Mouse (Mus musculus): ENCODE measurements around the gene Gfm2. TPM values are rescaled to one million over a fixed set of nuclear protein-coding genes. Genes with fewer than 3 reads are reported as not detected.

The Gfm2 gene
- polyA plus RNA-seq, 1 experiment from 2014 or later = 31.8 TPM

- H3K9ac ChIP-seq = no peak overlapping the region
- WGBS = 58% methylated on average over 3 of the region's 3 CpGs
- no peak overlapping the region for H3K4me3 ChIP-seq
Observed at GRCm38 (mm10) chr13:97214583-97215268, 77.0 kb downstream of the Gfm2 start.

DNA sequence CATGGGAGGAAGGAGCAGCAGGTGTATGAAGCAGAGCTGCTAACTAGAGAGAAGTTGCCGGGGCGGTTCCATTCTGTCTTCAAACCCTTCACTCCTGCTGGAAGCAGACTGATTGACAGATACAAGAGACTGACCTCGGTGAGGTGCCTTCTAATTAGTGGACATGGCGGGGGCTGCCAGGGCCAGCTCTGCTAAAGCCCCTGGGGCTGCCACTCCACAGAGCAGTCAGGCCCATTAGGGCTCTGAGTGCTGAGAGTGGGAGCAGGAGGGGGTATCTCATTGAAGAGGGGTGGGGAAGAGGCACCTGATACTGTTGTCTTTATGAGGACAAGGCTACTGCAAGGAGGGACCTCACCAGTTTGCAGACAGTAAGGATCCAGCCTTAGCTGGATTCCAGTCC, 77.8 kb downstream of the Gfm2 start:
- H3K4me2 ChIP-seq = no peak overlapping the region
- no peaks in the 10 kb centered on the region for H3K27me3 ChIP-seq
- no peak overlapping the region for H3K4me3 ChIP-seq
- H3K9ac ChIP-seq = no peak overlapping the region
- no peaks in the 10 kb centered on the region for H3K4me1 ChIP-seq (replicated peaks)
- ATAC-seq (ENCODE audit: low FRiP score, low read depth) = no peak; the same call in 1 of the 2 replicates
- no peaks in the 10 kb centered on the region for H3K9me3 ChIP-seq
- no peak overlapping the region for H3K27ac ChIP-seq (replicated peaks)
- H3K36me3 ChIP-seq = no peaks in the 10 kb centered on the region
- 44% methylated on average over 4 of the region's 4 CpGs for WGBS

More at GRCm38 (mm10) chr13:97214583-97215268, 77.0 kb downstream of the Gfm2 start:
- Histone ChIP-seq H3K4me1 (replicated peaks) (no peaks in the 10 kb centered on the region), H3K4me2 (no peak overlapping the region), H3K27me3 (no peaks in the 10 kb centered on the region), H3K36me3 (no peaks in the 10 kb centered on the region), H3K9me3 (no peaks in the 10 kb centered on the region), H3K27ac (replicated peaks) (no peak overlapping the region)
- ATAC-seq (ENCODE audit: low FRiP score, low read depth) = no peak

GRCm38 (mm10) chr13:97216196-97216595, 78.5 kb downstream of the Gfm2 start:
- Histone ChIP-seq H3K4me3 (no peak overlapping the region), H3K9ac (no peak overlapping the region), H3K9me3 (no peaks in the 10 kb centered on the region), H3K27me3 (no peaks in the 10 kb centered on the region), H3K27ac (replicated peaks) (no peak overlapping the region), H3K4me2 (no peak overlapping the region), H3K4me1 (replicated peaks) (no peaks in the 10 kb centered on the region), H3K36me3 (no peaks in the 10 kb centered on the region)
- WGBS = 82% methylated on average over 5 of the region's 5 CpGs
- no peak for ATAC-seq (ENCODE audit: low FRiP score, low read depth)

- H3K27ac ChIP-seq (replicated peaks) = no peak overlapping the region
- no peak for ATAC-seq (ENCODE audit: low FRiP score, low read depth)
- no peaks in the 10 kb centered on the region for H3K9me3 ChIP-seq
- H3K27me3 ChIP-seq = no peaks in the 10 kb centered on the region
- 0 out of 2 replicates have a peak, but pooled peaks cover 1% of the 10 kb centered on the region for H3K4me1 ChIP-seq (replicated peaks)
- H3K36me3 ChIP-seq = no peaks in the 10 kb centered on the region
- H3K9ac ChIP-seq = no peak overlapping the region
- no peak overlapping the region for H3K4me3 ChIP-seq
- no peak overlapping the region for H3K4me2 ChIP-seq
- WGBS = 96% methylated on average over 3 of the region's 3 CpGs
Observed at GRCm38 (mm10) chr13:97220022-97220421, 82.3 kb downstream of the Gfm2 start.

GRCm38 (mm10) chr13:97223856-97224255, 86.1 kb downstream of the Gfm2 start:
- 82% methylated on average over 8 of the region's 8 CpGs for WGBS
- H3K36me3 ChIP-seq = no peaks in the 10 kb centered on the region

DNA sequence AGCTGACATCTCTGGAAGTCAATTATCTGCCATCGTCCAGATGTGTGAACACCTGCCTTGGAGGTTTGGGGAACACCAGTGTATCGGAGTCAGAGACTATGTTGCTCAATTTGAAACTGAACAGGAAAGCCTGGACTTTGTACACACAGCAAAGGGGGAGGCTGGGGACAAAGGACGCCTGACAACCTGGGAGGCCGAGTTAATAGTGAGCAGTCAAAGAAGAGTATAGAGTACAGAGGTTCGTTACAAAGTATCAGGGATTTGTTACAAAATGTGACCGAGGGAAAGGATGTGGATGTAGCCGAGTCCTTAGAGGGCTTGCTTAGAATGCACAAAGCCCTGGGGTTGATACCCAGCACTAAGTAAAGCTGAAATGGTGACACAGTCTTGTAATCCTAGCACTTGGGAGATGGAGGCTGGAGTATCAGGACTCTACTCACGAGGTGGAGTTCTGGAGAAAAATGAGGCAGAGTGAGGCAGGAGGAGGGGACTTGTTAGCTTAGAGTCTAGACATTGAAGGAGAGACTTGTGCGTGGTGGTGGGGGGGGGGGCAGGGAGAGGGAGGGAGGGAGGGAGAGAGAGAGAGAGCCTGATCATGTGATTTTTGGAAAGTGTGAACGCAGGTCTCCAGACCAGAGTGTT, 86.7 kb downstream of the Gfm2 start:
- Histone ChIP-seq H3K9ac (no peak overlapping the region), H3K4me1 (replicated peaks) (0 out of 2 replicates have a peak, but pooled peaks cover 4% of the 10 kb centered on the region), H3K27me3 (no peaks in the 10 kb centered on the region), H3K9me3 (no peaks in the 10 kb centered on the region), H3K4me2 (no peak overlapping the region), H3K27ac (replicated peaks) (no peak overlapping the region), H3K36me3 (no peaks in the 10 kb centered on the region), H3K4me3 (no peak overlapping the region)
- no peak for ATAC-seq (ENCODE audit: low FRiP score, low read depth)
- WGBS = 86% methylated on average over 10 of the region's 10 CpGs

More at GRCm38 (mm10) chr13:97223856-97224255, 86.1 kb downstream of the Gfm2 start:
- no peak for ATAC-seq (ENCODE audit: low FRiP score, low read depth)
- Histone ChIP-seq H3K4me1 (replicated peaks) (0 out of 2 replicates have a peak, but pooled peaks cover 4% of the 10 kb centered on the region), H3K4me3 (no peak overlapping the region), H3K27me3 (no peaks in the 10 kb centered on the region), H3K9me3 (no peaks in the 10 kb centered on the region), H3K9ac (no peak overlapping the region), H3K27ac (replicated peaks) (no peak overlapping the region), H3K4me2 (no peak overlapping the region)

DNA sequence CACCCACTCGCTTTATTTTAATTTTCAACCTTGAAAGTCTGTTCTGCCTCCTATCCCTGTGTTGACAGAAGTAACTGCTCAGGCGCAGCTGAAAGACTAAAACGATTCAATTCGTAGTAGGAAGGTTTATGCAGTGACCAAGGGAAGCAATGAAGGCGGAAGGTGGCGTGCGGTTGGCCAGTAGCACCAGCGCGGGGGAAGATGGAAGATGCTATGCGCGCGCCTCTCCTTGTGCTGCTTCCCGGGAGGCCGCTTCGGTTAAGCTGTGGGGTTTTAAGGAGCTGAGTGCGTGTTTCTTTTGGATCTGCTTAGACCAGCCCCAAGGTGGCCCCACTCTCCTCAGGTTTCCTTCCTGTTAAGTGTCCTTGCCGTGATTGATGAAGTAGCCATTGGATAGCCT, 87.4 kb downstream of the Gfm2 start:
- no peak overlapping the region for H3K4me2 ChIP-seq
- H3K9ac ChIP-seq = no peak overlapping the region
- no peaks in the 10 kb centered on the region for H3K36me3 ChIP-seq
- no peak for ATAC-seq (ENCODE audit: low FRiP score, low read depth)
- 0 out of 2 replicates have a peak, but pooled peaks cover 4% of the 10 kb centered on the region for H3K4me1 ChIP-seq (replicated peaks)
- WGBS = 78% methylated on average over 17 of the region's 17 CpGs
- H3K9me3 ChIP-seq = no peaks in the 10 kb centered on the region
- no peaks in the 10 kb centered on the region for H3K27me3 ChIP-seq
- H3K27ac ChIP-seq (replicated peaks) = no peak overlapping the region
- no peak overlapping the region for H3K4me3 ChIP-seq

GRCm38 (mm10) chr13:97227795-97228194, 90.1 kb downstream of the Gfm2 start:
- Histone ChIP-seq H3K9me3 (no peaks in the 10 kb centered on the region), H3K4me2 (no peak overlapping the region), H3K27me3 (no peaks in the 10 kb centered on the region), H3K4me1 (replicated peaks) (0 out of 2 replicates have a peak, but pooled peaks cover 4% of the 10 kb centered on the region), H3K4me3 (no peak overlapping the region), H3K36me3 (no peaks in the 10 kb centered on the region), H3K9ac (no peak overlapping the region), H3K27ac (replicated peaks) (no peak overlapping the region)
- ATAC-seq (ENCODE audit: low FRiP score, low read depth) = no peak
- 93% methylated on average over 3 of the region's 3 CpGs for WGBS

- Histone ChIP-seq H3K4me2 (no peak overlapping the region), H3K9me3 (no peaks in the 10 kb centered on the region), H3K4me1 (replicated peaks) (0 out of 2 replicates have a peak, but pooled peaks cover 5% of the 10 kb centered on the region), H3K9ac (no peak overlapping the region), H3K36me3 (no peaks in the 10 kb centered on the region), H3K4me3 (no peak overlapping the region), H3K27me3 (no peaks in the 10 kb centered on the region), H3K27ac (replicated peaks) (no peak overlapping the region)
- no peak for ATAC-seq (ENCODE audit: low FRiP score, low read depth)
- 81% methylated on average over 3 of the region's 3 CpGs for WGBS
Observed at GRCm38 (mm10) chr13:97230101-97230500, 92.4 kb downstream of the Gfm2 start.

Other genes with a start within 250 kb of the Gfm2 start
- 0.24 and 0.26 TPM in 2 replicates for gene Gcnt4, start 213.2 kb upstream of the Gfm2 start, polyA plus RNA-seq (2015; fragmentation: Nextera tagmentation; extraction: Ambion mirVana)
- not detected in 2 replicates for gene 1700029F12Rik, start 103.6 kb upstream of the Gfm2 start, polyA plus RNA-seq (2015; fragmentation: Nextera tagmentation; extraction: Ambion mirVana)
- 27.9 and 28.4 TPM in 2 replicates for gene Fam169a, start 70.7 kb upstream of the Gfm2 start, polyA plus RNA-seq (2015; fragmentation: Nextera tagmentation; extraction: Ambion mirVana)
- gene Gm6169, start 38.7 kb upstream of the Gfm2 start, polyA plus RNA-seq (2015; fragmentation: Nextera tagmentation; extraction: Ambion mirVana) = 0.30 and 0.32 TPM in 2 replicates
- 35.0 and 36.0 TPM in 2 replicates for gene Nsa2, start within 50 bp of the Gfm2 start, polyA plus RNA-seq (2015; fragmentation: Nextera tagmentation; extraction: Ambion mirVana)
- gene Hexb, start 60.4 kb downstream of the Gfm2 start, polyA plus RNA-seq (2015; fragmentation: Nextera tagmentation; extraction: Ambion mirVana) = 45.2 and 52.9 TPM in 2 replicates
- 57.3 and 59.7 TPM in 2 replicates for gene Enc1, start 103.2 kb downstream of the Gfm2 start, polyA plus RNA-seq (2015; fragmentation: Nextera tagmentation; extraction: Ambion mirVana)

Measured in hindbrain, embryonic 15.5 days (tissue).